Mouse (Mus musculus) monocyte, adult 5-6 weeks (primary cell): ENCODE data around the gene Bcl2l14. TPM values are rescaled to one million over a fixed set of nuclear protein-coding genes. Genes with fewer than 3 reads are reported as not detected.

Source experiments
- total RNA-seq: library from RNA; stranded (forward); fragments of 200-1000, 200-491, 200-594 nt; gene quantifications from 3 replicates; pipeline ENCODE4 v1.2.3, GENCODE M21; 2017

Bcl2l14 gene
- total RNA-seq, 1 experiment from 2014 or later, result 0.57 TPM

Other genes starting within 250 kb of the Bcl2l14 start
- 32.0 to 57.1 TPM (median 39.6 TPM) in 3 replicates for gene Lrp6, start 170.6 kb downstream of the Bcl2l14 start, total RNA-seq
- gene Mansc1, start 236.2 kb downstream of the Bcl2l14 start, total RNA-seq, result 0.68 to 1.8 TPM (median 0.96 TPM) in 3 replicates
- 6.4 to 10.1 TPM (median 10.1 TPM) in 3 replicates for gene Borcs5, start 243.2 kb downstream of the Bcl2l14 start, total RNA-seq